Mouse (Mus musculus): ENCODE measurements around the gene Gpr157. TPM values are rescaled to one million over a fixed set of nuclear protein-coding genes. Genes with fewer than 3 reads are reported as not detected.

Gpr157 gene
- polyA plus RNA-seq (2014; fragmentation: Illumina TruSeq; extraction: RNeasy Lipid Tissue Mini Kit (QIAGEN cat#74804)): 1.0 TPM

DNA sequence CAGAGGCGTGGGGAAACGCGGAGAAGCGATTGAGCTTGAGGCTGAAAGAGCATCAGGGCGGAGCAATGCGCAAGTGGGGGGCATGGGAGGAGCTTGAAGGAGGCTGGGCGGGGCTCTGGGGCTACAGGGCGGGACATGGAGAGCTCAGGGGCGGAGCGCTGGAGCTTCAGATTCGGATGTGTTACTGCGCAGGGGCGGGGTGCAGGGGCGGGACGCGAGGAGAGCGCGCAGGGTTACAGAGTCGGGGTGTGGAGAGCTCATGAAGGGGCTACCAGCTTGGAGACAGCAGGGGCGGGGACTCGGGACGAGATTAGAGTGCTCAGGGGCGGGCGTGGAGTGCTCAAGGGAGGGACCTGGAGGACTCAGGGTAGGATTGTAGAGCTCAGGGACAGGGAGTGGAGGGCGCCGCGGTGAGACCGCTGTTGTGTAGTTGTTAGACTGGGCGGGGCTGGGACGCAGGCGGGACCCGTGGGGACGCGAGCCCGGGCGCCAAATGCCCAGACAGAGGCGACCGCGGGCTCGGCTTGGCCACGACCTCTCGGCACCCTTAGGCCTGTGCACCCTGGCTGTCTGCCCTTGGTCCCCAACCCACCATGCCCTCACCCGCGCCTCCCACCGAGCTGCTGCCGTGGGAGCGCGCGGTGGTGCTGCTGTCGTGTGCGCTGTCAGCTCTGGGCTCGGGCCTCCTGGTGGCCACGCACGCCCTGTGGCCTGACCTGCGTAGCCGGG lies at the start of gene Gpr157:
TSS of gene Gpr157 (plus strand) at position 205 of the 729 bp plus-strand sequence.

DNA sequence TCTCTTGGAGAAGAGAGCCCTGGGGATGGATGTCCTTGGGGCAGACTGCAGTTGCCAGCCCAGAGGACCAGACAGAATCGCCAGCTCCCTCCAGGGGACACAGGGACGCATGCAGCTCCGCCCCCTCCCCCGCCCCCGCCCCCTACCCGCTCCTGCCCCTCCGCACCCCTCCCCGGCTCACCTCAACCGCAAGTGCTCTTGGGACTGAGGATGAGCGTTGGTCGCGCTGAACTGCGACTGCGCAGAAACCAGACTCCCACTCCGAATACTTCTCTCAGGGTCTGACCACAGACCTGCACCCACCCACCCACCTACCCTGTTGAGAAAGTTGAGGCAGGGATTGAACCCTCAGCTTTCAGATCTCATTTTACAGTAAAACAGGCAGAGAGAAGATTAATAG lies 31.9 kb downstream of the Gpr157 start, which contains the start of gene Slc2a5:
TSS of gene Slc2a5 (plus strand) at position 229 of the 400 bp plus-strand sequence.

Other genes starting within 250 kb of the Gpr157 start
- gene Spsb1, start 132.3 kb upstream of the Gpr157 start, polyA plus RNA-seq (2014; fragmentation: Illumina TruSeq; extraction: RNeasy Lipid Tissue Mini Kit (QIAGEN cat#74804)): 87.7 TPM
- gene H6pd, start 78.3 kb upstream of the Gpr157 start, polyA plus RNA-seq (2014; fragmentation: Illumina TruSeq; extraction: RNeasy Lipid Tissue Mini Kit (QIAGEN cat#74804)): 9.2 TPM
- not detected for gene Slc2a5, start 31.9 kb downstream of the Gpr157 start, polyA plus RNA-seq (2014; fragmentation: Illumina TruSeq; extraction: RNeasy Lipid Tissue Mini Kit (QIAGEN cat#74804))
- not detected for gene Slc2a7, start 61.6 kb downstream of the Gpr157 start, polyA plus RNA-seq (2014; fragmentation: Illumina TruSeq; extraction: RNeasy Lipid Tissue Mini Kit (QIAGEN cat#74804))
- not detected for gene Car6, start 114.0 kb downstream of the Gpr157 start, polyA plus RNA-seq (2014; fragmentation: Illumina TruSeq; extraction: RNeasy Lipid Tissue Mini Kit (QIAGEN cat#74804))
- 153 TPM for gene Eno1, start 149.4 kb downstream of the Gpr157 start, polyA plus RNA-seq (2014; fragmentation: Illumina TruSeq; extraction: RNeasy Lipid Tissue Mini Kit (QIAGEN cat#74804))
- 68.8 TPM for gene Rere, start 194.3 kb downstream of the Gpr157 start, polyA plus RNA-seq (2014; fragmentation: Illumina TruSeq; extraction: RNeasy Lipid Tissue Mini Kit (QIAGEN cat#74804))